Mouse (Mus musculus) kidney, embryonic 16.5 days (tissue): ENCODE measurements at regions not wholly inside any gene's neighbourhood (a gene's known extent, or its start where the extent isn't known, plus 50 kb on each side); places are given as distances from the start of the nearest gene placed in this dataset.
"Not testable (repeated sequence)": the region's sequence is repeated elsewhere in the genome, so short reads cannot be mapped to it uniquely, and the experiment has no call there.

Source experiments
- ATAC-seq: fragments of 200-750 bp; cut with Nextera tagmentation; 2 replicates; pipeline ENCODE4 v1.8.0; 2017; ENCODE audit warnings: moderate TSS enrichment; ENCODE audit not compliant: low FRiP score, low TSS enrichment
- H3K27ac ChIP-seq: fragments of 300-500 bp; sonication (generic); 2 replicates; pipeline ENCODE4 v1.5.1; 2014; ENCODE audit warnings: low read length
- H3K27me3 ChIP-seq: fragments of 300-500 bp; sonication (generic); 2 replicates; pipeline ENCODE4 v1.6.1; 2014; ENCODE audit warnings: low read length, control low read depth, mixed read lengths; ENCODE audit not compliant: insufficient read depth
- H3K36me3 ChIP-seq: fragments of 300-500 bp; sonication (generic); 2 replicates; pipeline ENCODE4 v1.6.1; 2014; ENCODE audit warnings: low read length, control low read depth, mixed read lengths; ENCODE audit not compliant: insufficient read depth
- H3K4me1 ChIP-seq: fragments of 300-500 bp; sonication (generic); 2 replicates; pipeline ENCODE4 v1.6.1; 2014; ENCODE audit warnings: low read length, control low read depth, mixed read lengths; ENCODE audit not compliant: insufficient read depth
- H3K4me2 ChIP-seq: fragments of 300-500 bp; sonication (generic); replicated peaks from 2 replicates; pipeline ENCODE4 v1.6.1; 2014; ENCODE audit warnings: low read depth, low read length
- H3K4me3 ChIP-seq: fragments of 300-500 bp; sonication (generic); 2 replicates; pipeline ENCODE4 v1.5.1; 2014; ENCODE audit warnings: mild to moderate bottlenecking, low read length
- H3K9ac ChIP-seq: fragments of 300-500 bp; sonication (generic); replicated peaks from 2 replicates; pipeline ENCODE4 v1.6.1; 2014; ENCODE audit warnings: low read length
- H3K9me3 ChIP-seq: fragments of 300-500 bp; sonication (generic); 2 replicates; pipeline ENCODE4 v1.6.1; 2016; ENCODE audit warnings: low read length, control low read depth
- WGBS: fragments of 180-500 bp; shearing (Covaris S2); extraction: QIAGEN DNeasy Blood & Tissue Kit; methylation state at CpG from one replicate; pipeline ENCODE4 v1.1.7; 2014; 5-methylcytosine and 5-hydroxymethylcytosine counted together

GRCm38 (mm10) chr13:52133202-52133601, 286.7 kb downstream of the Gadd45g start:
- ATAC-seq = peak; percentile 59; the same call in 1 of the 2 replicates
- H3K27ac ChIP-seq = no peak overlapping the region

GRCm38 (mm10) chr13:52138331-52138945, 292.0 kb downstream of the Gadd45g start:
- 64% methylated on average over 6 of the region's 6 CpGs for WGBS
- no peak for ATAC-seq

More at GRCm38 (mm10) chr13:52133202-52133601, 286.7 kb downstream of the Gadd45g start:
- Histone ChIP-seq H3K9ac (no peak overlapping the region), H3K9me3 (peaks cover 13% of the 10 kb centered on the region), H3K4me3 (no peak overlapping the region), H3K36me3 (no peaks in the 10 kb centered on the region), H3K4me1 (no peaks in the 10 kb centered on the region), H3K4me2 (no peak overlapping the region), H3K27me3 (no peaks in the 10 kb centered on the region)
- WGBS = 24% methylated on average over 3 of the region's 3 CpGs

GRCm38 (mm10) chr13:52139140-52139809, 292.8 kb downstream of the Gadd45g start:
- Histone ChIP-seq H3K9ac (no peak overlapping the region), H3K27me3 (no peaks in the 10 kb centered on the region), H3K36me3 (no peaks in the 10 kb centered on the region), H3K4me3 (no peak overlapping the region), H3K9me3 (peaks cover 5% of the 10 kb centered on the region; the same call in 1 of the 2 replicates), H3K4me2 (no peak overlapping the region), H3K27ac (no peak overlapping the region), H3K4me1 (no peaks in the 10 kb centered on the region)
- no peak for ATAC-seq
- WGBS = 47% methylated on average over 15 of the region's 15 CpGs

More at GRCm38 (mm10) chr13:52138331-52138945, 292.0 kb downstream of the Gadd45g start:
- H3K9ac ChIP-seq = no peak overlapping the region
- no peak overlapping the region for H3K4me2 ChIP-seq
- H3K27me3 ChIP-seq = no peaks in the 10 kb centered on the region
- H3K9me3 ChIP-seq = peaks cover 5% of the 10 kb centered on the region; the same call in 1 of the 2 replicates
- H3K4me1 ChIP-seq = no peaks in the 10 kb centered on the region
- no peaks in the 10 kb centered on the region for H3K36me3 ChIP-seq
- no peak overlapping the region for H3K27ac ChIP-seq
- H3K4me3 ChIP-seq = no peak overlapping the region

- Histone ChIP-seq H3K4me3 (no peak overlapping the region), H3K4me2 (no peak overlapping the region), H3K9me3 (peaks cover 11% of the 10 kb centered on the region), H3K36me3 (no peaks in the 10 kb centered on the region), H3K4me1 (no peaks in the 10 kb centered on the region), H3K27me3 (no peaks in the 10 kb centered on the region), H3K27ac (no peak overlapping the region), H3K9ac (no peak overlapping the region)
- 78% methylated on average over 6 of the region's 6 CpGs for whole genome bisulfite sequencing
- no peak for ATAC-seq
These were observed 293.7 kb downstream of the Gadd45g start for GRCm38 (mm10) chr13:52140221-52140620.

GRCm38 (mm10) chr13:52144066-52144465, 297.6 kb downstream of the Gadd45g start:
- not testable (repeated sequence) for H3K9ac ChIP-seq, H3K36me3 ChIP-seq, ATAC-seq, H3K27ac ChIP-seq, H3K4me3 ChIP-seq, H3K4me1 ChIP-seq, H3K27me3 ChIP-seq, H3K4me2 ChIP-seq
- whole genome bisulfite sequencing = 64% methylated on average over 1 of the region's 1 CpGs
- H3K9me3 ChIP-seq = peaks cover 18% of the 10 kb centered on the region

GRCm38 (mm10) chr13:52145926-52146325, 299.4 kb downstream of the Gadd45g start:
- Histone ChIP-seq H3K4me3 (no peak overlapping the region), H3K36me3 (no peaks in the 10 kb centered on the region), H3K9me3 (peaks cover 18% of the 10 kb centered on the region), H3K4me2 (no peak overlapping the region), H3K4me1 (no peaks in the 10 kb centered on the region), H3K27ac (no peak overlapping the region), H3K9ac (no peak overlapping the region), H3K27me3 (no peaks in the 10 kb centered on the region)
- ATAC-seq = no peak
- 71% methylated on average over 5 of the region's 5 CpGs for WGBS

- Histone ChIP-seq H3K9me3 (peaks cover 6% of the 10 kb centered on the region), H3K27ac (no peak overlapping the region), H3K4me2 (no peak overlapping the region), H3K4me1 (peaks cover 23% of the 10 kb centered on the region), H3K4me3 (no peak overlapping the region), H3K27me3 (no peaks in the 10 kb centered on the region), H3K36me3 (no peaks in the 10 kb centered on the region), H3K9ac (no peak overlapping the region)
- ATAC-seq = no peak
- WGBS = 86% methylated on average over 8 of the region's 8 CpGs
These were observed 303.8 kb downstream of the Gadd45g start for GRCm38 (mm10) chr13:52150281-52150680.

GRCm38 (mm10) chr13:52151777-52152176, 305.3 kb downstream of the Gadd45g start:
- H3K4me2 ChIP-seq = no peak overlapping the region
- WGBS = 50% methylated on average over 11 of the region's 11 CpGs
- H3K27me3 ChIP-seq = no peaks in the 10 kb centered on the region
- H3K4me1 ChIP-seq = peaks cover 32% of the 10 kb centered on the region
- H3K4me3 ChIP-seq = no peak overlapping the region
- H3K9ac ChIP-seq = no peak overlapping the region
- peak overlapping the region; percentile 70 for H3K27ac ChIP-seq
- H3K9me3 ChIP-seq = no peaks in the 10 kb centered on the region
- H3K36me3 ChIP-seq = no peaks in the 10 kb centered on the region
- ATAC-seq = peak; percentile 59; the same call in 1 of the 2 replicates

GRCm38 (mm10) chr13:52152221-52152620, 305.7 kb downstream of the Gadd45g start:
- H3K27ac ChIP-seq = peak overlapping the region; percentile 70
- H3K4me2 ChIP-seq = no peak overlapping the region
- H3K4me3 ChIP-seq = no peak overlapping the region
- H3K9ac ChIP-seq = no peak overlapping the region
- no peak for ATAC-seq
- no peaks in the 10 kb centered on the region for H3K36me3 ChIP-seq
- no peaks in the 10 kb centered on the region for H3K27me3 ChIP-seq
- 39% methylated on average over 4 of the region's 4 CpGs for WGBS
- H3K4me1 ChIP-seq = peaks cover 32% of the 10 kb centered on the region
- no peaks in the 10 kb centered on the region for H3K9me3 ChIP-seq

- Histone ChIP-seq H3K4me2 (no peak overlapping the region), H3K4me3 (no peak overlapping the region), H3K27ac (no peak overlapping the region), H3K36me3 (no peaks in the 10 kb centered on the region), H3K9me3 (no peaks in the 10 kb centered on the region), H3K27me3 (no peaks in the 10 kb centered on the region), H3K4me1 (peaks cover 32% of the 10 kb centered on the region), H3K9ac (no peak overlapping the region)
- no peak for ATAC-seq
- WGBS = 83% methylated on average over 4 of the region's 4 CpGs
These were observed 306.6 kb downstream of the Gadd45g start for GRCm38 (mm10) chr13:52153030-52153429.
